Mouse (Mus musculus): ENCODE measurements around the gene Tnfrsf26.
"Not testable (repeated sequence)": the region's sequence is repeated elsewhere in the genome, so short reads cannot be mapped to it uniquely, and the experiment has no call there.

Tnfrsf26 gene

DNA sequence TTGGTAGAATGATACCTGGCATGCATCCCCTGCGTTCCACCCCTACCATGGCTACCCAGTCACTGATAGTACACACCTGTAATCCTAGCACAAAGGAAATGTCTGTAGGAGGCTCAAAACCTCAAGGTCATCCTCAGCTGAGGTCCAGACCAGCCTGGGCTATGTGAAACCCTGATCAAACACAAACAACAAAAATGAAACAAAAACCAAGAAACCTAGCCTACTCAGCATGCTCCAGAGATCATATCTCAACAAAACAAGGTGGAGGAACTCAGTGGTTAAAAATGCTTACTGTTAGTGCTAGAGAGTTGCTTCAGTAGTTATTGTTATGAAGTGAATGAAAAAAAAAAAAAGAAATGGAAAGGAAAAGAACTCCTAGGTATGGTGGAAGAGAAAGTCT is at the start of gene Tnfrsf26:
Gene Tnfrsf26 (minus strand): TSS at position 183 of the 400 bp plus-strand sequence.
- DNase-seq (ENCODE audit: low spot score) = no peak

DNA sequence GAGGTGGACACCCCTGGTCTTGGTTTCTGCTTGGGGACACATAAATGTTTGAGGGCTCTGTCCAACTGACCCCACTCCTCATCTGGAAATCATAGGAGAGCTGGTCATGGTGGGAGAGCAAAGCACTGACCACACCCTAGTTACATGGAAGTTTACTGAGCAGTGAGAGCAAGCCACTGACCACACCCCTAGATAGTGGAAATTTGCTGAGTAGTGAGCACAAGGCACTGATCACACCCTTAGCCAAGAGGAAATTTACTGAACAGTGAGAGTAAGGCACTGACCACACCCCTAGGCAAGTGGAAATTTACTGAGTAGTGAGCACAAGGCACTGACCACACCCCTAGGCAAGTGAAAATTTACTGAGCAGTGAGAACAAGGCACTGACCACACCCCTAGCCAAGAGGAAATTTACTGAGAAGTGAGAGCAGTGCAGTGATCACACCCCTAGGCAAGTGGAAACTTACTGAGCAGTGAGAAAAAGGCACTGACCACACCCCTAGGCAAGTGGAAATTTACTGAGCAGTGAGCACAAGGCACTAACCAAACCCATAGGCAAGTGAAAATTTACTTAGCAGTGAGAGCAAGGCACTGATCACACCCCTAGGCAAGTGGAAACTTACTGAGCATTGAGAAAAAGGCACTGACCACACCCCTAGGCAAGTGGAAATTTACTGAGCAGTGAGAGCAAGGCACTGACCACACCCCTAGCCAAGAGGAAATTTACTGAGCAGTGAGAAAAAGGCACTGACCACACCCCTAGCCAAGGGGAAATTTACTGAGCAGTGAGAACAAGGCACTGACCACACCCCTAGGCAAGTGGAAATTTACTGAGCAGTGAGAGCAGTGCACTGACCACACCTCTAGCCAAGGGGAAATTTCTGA is 38.1 kb upstream of the Tnfrsf26 start:
- DNase-seq (ENCODE audit: low spot score) = no peak

DNA sequence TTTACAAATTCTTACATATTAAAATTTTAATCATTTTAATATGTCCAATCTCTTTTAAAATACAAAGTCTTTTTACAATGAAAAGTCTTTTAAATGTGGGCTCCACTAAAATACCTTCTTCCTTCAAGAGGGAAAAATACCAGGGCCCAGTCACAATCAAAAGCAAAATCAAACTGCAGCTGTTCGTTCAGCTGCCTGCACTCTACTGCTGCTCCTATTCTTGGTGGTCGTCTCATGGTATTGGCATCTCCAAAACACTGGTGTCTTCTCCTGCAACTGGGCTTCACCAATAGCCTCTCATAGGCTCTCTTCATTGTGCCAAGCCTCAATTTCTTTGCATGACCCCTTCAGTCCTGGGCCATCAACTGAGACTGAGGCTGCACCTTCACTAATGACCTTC is 34.9 kb upstream of the Tnfrsf26 start:
- no peak for DNase-seq (ENCODE audit: low spot score)

DNA sequence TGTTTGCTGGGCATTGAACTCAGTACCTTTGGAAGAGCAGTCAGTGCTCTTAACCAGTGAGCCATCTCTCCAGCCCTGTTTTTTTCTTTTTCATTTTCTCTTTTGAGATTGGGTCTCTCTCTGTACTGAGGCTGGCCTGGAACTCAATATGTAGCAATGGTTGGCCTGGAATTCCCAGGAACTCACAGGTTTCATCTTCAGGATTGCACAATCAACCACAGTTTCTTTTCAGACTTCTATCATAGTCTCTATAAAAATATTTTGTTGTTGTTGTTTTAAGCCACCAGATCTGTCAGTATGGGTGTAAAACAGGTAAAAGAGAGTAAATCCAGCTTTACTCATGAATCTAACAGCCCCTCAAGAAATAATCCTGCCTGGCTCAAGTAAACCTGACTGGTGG is 32.3 kb upstream of the Tnfrsf26 start:
- no peak for DNase-seq (ENCODE audit: low spot score)

DNA sequence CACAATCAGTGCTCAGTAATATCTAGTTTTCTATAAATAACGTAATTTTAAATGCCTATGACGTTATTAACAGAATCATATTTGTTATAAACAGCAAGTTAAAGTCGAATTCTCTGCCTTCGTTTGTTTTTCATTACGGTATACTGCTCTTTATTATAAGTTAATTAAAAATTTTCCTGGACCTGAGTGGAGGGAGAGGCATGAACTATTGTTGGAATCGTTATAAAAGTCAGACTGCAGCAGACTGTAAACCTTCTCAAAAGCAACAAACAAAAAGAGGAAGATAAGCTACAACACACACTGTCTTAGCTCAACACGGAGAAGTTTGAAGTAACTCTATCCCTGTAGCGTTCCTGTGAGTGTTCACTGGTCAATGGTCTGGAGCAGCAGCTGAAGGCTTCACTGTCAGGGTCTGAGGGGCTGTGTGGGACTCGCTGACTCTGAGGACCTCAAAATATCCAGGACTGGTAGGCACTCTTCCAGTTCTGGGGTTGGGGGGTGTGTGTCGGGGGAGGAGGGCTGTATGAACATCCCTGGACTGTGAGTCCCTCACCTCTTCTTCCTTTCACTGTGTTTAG is 21.3 kb upstream of the Tnfrsf26 start:
- not testable (repeated sequence) for DNase-seq (ENCODE audit: low spot score)

DNA sequence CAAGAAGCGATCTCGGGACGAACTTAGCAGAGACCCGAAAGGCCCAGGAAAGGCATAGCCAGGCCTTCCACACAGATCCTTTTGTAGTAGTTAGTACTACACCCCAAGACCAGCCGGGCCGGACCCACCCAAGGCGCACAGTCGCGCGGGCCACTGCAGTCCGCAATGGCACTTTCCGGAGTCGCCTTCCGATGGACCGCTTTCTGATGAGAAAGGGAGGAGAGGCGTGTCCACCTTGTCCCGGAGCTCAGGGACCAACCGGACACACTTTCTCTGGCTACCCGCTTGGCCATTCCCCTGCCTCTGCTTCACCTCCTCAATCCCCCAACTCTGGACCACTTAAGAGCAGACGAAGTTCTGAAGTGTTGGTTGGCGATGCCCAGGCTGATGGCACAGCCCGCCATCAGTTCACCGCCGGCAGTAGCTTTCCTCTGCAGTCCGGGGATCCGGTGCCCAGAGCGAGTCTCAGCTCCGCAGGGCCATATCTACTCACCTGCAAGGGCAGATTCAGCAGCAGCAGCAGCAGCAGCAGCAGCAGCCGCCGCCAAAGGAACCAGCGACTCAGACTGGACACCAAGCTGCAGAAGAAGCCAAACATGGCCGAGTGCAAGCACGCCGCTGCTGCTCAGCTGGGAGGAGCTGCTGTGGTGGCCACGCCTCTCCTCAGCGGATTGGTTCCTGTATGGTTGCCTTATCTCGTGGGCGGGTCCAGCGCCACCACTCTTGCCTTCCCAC is 20.7 kb upstream of the Tnfrsf26 start, which contains the start of gene Tnfrsf22:
Gene Tnfrsf22 (minus strand): TSS at position 628 of the 735 bp plus-strand sequence.
- DNase-seq (ENCODE audit: low spot score) = peak; percentile 68

DNA sequence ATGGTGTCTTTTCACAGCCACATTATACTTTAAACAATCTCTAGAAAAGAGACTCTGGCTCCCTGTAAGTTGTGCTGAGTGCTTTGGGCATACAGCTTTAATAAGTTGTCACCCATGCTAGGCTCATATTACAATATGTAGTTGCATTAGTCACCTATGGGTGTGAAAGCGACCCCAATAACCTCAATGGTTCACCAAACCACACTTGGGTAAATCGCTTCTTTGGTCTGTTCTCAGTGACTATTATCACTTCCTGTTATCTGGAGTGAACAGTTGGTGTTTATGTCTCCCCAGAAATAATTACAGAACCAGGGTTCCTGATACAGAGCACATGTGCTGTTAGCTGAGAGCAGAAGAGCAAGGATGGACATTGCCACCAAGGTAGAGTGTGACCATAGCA is 15.4 kb upstream of the Tnfrsf26 start:
- DNase-seq (ENCODE audit: low spot score) = not testable (repeated sequence)

DNA sequence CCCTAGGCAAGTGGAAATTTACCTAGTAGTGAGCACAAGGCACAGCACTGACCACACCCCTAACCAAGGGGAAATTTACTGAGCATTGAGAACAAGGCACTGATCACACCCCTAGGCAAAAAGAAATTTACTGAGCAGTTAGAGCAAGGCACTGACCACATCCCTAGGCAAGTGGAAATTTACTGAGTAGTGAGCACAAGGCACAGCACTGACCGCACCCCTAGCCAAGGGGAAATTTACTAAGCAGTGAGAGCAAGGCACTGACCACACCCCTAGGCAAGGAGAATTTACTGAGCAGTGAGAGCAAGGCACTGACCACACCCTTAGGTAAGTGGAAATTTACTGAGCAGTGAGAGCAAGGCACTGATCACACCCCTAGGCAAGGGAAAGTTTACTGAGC is 8.2 kb upstream of the Tnfrsf26 start:
- no peak for DNase-seq (ENCODE audit: low spot score)

DNA sequence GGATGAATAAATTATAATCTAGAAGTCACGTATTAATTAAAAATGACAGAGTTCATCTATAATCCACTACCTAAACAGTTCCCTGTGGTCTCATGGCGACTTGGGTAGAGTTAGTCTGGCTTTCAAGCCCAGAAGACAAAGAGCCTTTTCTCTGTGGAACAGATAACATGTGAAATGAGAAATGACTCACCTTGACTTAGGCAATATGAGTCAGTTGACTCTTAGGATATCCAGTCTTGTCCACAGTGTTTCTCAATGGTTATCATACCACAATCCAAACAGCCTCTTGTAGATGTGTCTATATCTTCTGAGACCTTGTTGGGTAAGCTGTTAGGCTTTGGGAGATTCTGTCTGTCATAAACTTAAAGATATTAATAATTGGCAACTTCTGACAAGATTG is 3.0 kb upstream of the Tnfrsf26 start:
- DNase-seq (ENCODE audit: low spot score) = no peak

DNA sequence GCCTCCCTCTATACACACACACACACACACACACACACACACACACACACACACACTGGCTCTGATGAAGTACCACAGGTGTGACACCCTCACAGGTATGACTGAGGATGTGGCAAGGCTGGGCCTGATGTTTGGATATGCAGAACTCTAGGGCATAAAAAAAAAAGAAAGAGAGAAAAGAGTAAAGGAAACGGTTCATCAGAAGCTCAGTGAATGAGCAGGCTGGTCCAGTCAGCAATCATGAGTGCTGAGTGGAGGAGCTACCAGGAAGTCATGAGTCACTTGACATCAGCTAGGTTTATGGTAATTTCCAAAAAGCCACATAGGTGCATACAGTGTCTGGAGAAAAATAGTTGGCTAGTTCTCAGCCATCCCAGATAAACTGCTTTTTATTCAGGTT is 979 bp upstream of the Tnfrsf26 start:
- DNase-seq (ENCODE audit: low spot score) = no peak

DNA sequence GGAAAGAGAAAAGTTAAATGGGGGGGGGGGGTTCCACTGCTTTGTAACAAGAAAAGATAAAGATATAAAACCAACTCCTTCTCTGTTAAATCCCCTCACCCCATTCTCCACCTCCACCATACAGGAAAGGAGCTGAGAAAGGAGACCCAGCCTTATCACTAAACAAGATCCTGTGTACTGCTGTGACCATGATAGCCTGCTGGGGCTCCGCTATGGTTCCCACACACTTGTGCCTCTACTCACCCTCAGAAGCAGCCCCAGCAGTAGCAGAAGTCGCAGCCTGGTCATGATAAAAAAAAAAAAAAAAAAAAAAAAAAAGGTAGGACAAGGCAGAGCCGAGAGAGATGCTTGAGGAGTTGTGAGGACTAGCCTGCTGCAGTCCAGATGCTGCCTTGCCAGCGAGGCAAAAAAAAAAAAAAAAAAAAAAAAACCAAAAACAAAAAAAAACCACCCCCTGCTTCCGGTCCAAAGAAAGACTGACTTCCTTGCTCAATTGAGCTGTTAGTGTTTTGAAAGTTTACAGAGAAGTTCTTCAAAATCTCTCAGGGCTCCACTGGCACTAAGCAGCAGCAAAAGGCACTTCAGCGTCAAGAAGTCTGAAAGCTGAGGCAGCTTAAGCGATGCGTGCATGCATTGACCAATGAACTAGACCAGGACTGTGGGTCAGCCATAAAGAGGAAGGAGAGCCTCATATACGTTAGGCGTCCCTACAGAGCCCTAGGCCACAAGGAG is 801 bp downstream of the Tnfrsf26 start:
- no peak for DNase-seq (ENCODE audit: low spot score)

DNA sequence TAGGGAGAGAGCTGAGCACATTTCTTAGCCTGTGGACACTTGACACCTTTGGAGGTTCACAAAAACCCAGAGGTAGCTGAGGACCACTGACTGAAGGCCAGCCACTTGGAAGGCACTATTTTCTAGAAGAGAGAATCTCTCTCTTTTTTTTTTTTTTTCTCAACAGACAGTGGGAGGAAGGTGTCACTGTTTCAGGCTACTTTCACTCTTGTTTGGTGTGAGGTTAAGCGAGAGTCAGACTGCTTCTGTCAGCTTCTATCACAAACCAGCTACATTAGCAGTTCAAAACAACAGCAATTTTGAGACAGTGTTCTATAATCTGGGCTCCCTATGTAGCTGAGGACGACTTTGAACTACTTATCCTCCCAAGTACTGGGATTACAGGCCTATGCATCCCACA is 2.3 kb downstream of the Tnfrsf26 start:
- DNase-seq (ENCODE audit: low spot score) = no peak

DNA sequence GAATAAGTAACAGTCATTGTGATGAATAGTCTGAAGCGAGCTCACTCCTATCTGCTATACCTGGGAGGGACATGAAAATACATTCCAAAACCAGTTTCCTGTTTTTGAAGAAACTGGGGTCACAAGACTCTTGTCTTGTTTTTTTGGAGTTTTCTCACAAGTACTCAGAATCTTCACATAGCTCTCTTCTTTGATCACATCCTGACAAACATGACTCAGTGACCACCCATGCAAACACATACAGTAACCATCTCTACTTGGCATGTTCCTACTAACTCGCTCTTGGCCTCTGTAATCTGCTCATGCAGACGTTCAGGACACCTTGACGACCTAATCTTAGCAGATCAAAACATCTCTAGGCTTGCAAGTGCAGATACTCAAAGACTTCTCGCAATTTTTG is 3.4 kb downstream of the Tnfrsf26 start:
- no peak for DNase-seq (ENCODE audit: low spot score)

DNA sequence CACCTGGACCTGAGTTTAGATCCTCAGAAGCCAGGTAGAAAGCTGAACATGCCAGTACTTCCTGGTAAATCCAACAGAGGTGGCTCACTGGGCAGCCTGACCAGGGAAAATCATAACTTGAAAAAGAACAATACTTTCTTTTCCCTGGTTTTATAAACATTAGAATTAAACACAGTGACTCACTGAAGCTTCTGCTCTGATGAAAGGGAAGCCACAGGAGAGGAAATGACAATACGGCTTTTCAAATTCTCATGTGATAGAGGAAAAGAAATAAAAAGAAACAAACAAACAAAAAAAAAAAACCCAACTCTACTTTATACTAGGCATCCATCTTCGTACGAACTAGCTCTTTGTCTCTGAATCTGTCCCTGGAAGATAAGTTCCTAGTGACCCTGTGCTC is 4.0 kb downstream of the Tnfrsf26 start:
- DNase-seq (ENCODE audit: low spot score) = no peak

DNA sequence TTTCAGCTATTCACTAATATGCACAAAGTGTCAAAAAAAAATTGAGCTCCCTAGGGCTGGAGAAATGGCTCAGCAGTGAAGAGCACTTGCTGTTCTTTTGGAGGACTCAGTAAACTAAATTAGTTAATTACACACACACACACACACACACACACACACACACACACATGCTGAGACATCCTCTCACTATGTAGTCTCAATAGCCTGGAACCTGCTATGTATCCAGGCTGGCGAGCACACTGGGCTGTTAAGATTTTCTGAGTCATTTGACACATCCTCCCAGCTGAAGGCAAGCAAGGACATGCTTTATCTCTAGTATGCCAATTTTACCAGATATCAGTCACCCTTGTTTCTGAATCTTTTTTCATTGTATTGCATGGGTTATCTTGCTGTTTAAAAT is 7.6 kb downstream of the Tnfrsf26 start:
- DNase-seq (ENCODE audit: low spot score) = no peak

DNA sequence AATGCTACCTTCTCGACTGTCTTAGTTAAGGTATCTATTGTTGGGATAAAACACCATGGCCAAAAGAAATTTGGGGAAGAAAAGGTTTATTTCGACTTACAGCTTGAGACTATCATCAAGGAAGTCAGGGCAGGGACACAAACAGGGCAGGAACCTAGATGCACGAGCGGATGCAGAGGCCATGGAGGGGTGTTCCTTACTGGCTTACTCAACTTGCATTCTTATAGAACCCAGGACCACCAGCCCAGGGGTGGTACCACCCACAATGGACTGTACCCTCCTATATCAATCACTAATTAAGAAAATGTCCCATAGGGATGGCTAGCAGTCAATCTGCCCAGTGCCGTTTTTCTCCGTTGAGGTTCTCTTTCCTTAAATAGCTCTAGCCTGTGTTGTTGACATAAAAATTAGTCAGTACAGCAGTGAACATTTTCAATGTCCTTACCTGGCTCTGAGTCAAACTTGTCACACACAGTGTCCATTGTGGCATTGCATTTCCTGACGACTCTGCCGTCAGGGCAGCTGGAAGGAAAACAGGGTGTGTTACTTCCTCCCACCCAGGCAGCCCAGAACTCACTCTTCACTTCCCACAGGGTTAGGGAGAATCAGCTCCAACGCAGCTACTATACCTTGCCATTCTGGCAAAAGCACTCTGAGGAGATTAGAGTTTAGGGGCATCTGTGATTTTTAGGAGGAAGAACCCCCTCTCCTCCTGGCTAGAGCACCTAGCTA is 14.0 kb downstream of the Tnfrsf26 start:
- no peak for DNase-seq (ENCODE audit: low spot score)

DNA sequence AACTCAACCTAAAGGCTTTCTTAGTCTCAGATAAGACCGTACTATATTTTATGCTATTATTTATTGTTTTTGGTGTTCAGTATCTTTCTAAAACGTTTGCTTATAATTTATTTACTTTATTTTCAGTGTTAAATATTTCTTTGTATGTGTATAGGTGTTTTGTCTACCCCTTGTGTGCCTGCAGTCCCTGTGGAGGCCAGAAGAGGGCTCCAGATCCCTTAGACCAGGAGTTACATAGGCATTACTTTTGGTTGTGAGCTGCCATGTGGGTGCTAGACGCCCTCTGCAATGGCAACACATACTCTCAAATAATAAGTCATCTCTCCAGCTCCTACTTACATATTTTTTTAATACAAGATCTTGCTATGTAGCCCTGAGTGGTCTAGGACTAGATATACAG is 16.3 kb downstream of the Tnfrsf26 start:
- no peak for DNase-seq (ENCODE audit: low spot score)

DNA sequence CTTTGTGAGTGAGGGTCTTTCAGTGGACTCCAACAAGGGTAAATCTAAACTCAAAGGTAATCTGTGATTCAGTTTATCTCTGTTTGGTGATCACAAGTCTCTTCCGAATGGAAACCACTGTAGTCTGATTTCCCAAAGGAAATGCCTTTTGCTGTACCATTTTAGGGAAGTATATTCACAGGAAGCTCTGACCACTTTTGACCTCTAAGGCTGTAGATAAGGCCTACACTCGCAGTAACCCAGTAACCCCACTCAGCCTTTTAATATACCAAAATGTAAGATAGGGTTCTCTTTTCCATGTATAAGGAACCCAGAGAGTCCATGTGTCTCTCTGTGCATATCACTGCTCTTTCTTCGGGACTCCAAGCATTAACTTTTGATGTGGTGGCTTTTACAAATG is 23.2 kb downstream of the Tnfrsf26 start:
- DNase-seq (ENCODE audit: low spot score) = no peak

DNA sequence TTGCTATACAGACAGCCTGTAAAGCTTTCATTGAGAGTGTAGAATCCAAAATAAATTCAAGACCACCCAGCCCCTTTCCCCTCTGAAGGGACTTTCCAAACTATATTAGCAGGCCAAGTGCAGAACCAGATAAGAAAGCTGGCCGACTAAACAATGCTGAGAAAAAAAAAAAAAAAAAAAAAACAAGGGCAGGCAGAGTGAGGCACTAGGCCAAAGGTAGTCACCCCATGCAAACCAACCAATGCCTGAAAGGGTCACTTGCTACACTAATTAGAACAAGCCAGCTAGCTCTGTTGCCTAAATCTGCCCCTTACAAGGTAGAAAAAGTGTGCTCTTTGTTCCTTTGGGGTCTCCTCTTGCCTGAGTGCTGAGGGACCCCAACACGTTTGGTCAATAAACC is 23.6 kb downstream of the Tnfrsf26 start:
- DNase-seq (ENCODE audit: low spot score) = no peak

DNA sequence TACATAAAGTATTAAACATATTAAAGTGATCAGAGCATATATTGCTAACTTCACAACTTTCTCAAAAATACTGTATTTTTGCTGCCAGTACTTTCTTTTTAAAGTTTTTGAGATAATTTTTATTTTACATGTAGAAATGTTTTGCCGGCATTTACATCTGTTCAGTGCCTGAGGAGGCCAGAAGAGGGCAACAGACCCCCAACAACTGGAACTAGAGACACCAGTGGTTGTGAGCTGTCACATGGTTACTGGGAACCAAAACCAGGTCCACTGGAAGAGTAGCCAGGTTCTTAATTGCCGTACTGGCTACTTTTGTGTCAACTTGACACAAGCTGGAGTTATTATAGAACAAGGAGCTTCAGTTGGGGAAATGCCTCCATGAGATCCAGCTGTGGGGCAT is 26.8 kb downstream of the Tnfrsf26 start:
- DNase-seq (ENCODE audit: low spot score) = no peak

DNA sequence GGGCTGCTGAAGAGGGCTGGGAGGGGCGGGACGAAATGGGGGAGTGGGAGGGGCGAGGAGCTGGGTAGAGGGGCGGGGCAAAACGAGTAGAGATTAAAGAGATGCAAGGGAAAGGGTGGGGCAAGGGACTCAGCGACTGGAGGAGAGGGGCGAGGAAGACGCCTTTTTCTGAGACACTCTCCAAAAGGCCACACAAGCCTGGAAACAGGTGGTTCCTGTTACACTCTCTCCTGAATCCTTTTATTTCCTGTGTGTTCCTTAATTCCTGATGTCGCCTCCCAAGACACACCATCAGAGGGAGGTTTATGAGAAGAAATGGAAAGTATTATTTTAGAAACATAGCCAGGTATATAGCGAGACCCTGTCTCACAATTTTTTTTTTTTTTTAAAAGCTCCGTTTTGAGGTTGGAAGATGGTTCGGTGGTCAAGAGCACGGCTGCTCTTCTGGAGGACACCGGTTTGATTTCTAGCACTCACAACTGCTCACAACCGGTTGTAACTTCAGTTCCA is 28.2 kb downstream of the Tnfrsf26 start:
- no peak for DNase-seq (ENCODE audit: low spot score)
